Mouse (Mus musculus): ENCODE results near the gene Cyp2j13. TPM values are rescaled to one million over a fixed set of nuclear protein-coding genes. Genes with fewer than 3 reads are reported as not detected.
"Not testable (repeated sequence)": the region's sequence is repeated elsewhere in the genome, so short reads cannot be mapped to it uniquely, and the experiment has no call there.

The Cyp2j13 gene
- polyA plus RNA-seq, 1 experiment, result not detected

GRCm38 (mm10) chr4:96016875-96017274, 60.5 kb downstream of the Cyp2j13 start:
- H3K4me1 ChIP-seq (ENCODE audit: control insufficient read depth), result no peaks in the 10 kb centered on the region
- H3K36me3 ChIP-seq (ENCODE audit: control insufficient read depth), result no peaks in the 10 kb centered on the region
- no peak for TF ChIP-seq TAL1 (IDR thresholded peaks at IDR 0.05; ENCODE audit: low read length)
- TF ChIP-seq GATA1 (IDR thresholded peaks at IDR 0.05; ENCODE audit: low read length), result no peak
- no peak overlapping the region for H3K4me3 ChIP-seq (replicated peaks)
- no peaks in the 10 kb centered on the region for H3K27me3 ChIP-seq (ENCODE audit: control insufficient read depth)
- no peaks in the 10 kb centered on the region for H3K9me3 ChIP-seq (ENCODE audit: control insufficient read depth, low read length)

GRCm38 (mm10) chr4:95982221-95982620, 95.1 kb downstream of the Cyp2j13 start:
- not testable (repeated sequence) for H3K27me3 ChIP-seq (ENCODE audit: control insufficient read depth); H3K4me1 ChIP-seq (ENCODE audit: control insufficient read depth); H3K36me3 ChIP-seq (ENCODE audit: control insufficient read depth); H3K9me3 ChIP-seq (ENCODE audit: control insufficient read depth, low read length); H3K4me3 ChIP-seq (replicated peaks)

Other genes with a start within 250 kb of the Cyp2j13 start
- gene Hook1, start 110.3 kb downstream of the Cyp2j13 start, polyA plus RNA-seq (2012), result not detected in 2 replicates
- gene Cyp2j12, start 63.6 kb upstream of the Cyp2j13 start, polyA plus RNA-seq (2012), result not detected in 2 replicates
- not detected in 2 replicates for gene Cyp2j7, start 159.1 kb upstream of the Cyp2j13 start, polyA plus RNA-seq (2012)

All from erythroblast, embryonic 14.5 days (primary cell).